Mouse (Mus musculus) gastrocnemius, adult 18-20 months (tissue): ENCODE measurements at regions not wholly inside any gene's neighbourhood (a gene's known extent, or its start where the extent isn't known, plus 50 kb on each side); places are given as distances from the start of the nearest gene placed in this dataset.

Experiments
- DNase-seq: peaks from one replicate; pipeline ENCODE4 v3.0.0; 2021; ENCODE audit warnings: low spot score

DNA sequence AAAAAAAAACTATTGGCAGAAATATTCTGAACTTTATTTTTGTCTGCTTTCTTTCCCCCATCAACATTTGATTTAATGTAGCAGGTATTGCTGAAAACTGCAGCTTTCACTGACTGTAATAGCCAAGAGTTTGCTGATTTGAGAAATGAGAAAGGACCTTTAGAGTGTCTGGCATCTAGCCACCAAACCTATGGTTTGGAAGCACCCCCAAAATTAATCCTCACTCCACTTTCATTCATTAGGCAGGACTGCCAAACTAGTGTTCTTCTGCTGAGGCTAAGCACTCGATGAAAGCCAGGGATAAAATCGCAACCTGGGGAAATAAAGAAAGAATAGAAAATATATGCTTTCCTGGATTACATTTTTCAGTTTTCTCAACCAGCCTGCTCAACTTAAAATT, 320.4 kb downstream of the Atp6ap1l start:
- no peak for DNase-seq

DNA sequence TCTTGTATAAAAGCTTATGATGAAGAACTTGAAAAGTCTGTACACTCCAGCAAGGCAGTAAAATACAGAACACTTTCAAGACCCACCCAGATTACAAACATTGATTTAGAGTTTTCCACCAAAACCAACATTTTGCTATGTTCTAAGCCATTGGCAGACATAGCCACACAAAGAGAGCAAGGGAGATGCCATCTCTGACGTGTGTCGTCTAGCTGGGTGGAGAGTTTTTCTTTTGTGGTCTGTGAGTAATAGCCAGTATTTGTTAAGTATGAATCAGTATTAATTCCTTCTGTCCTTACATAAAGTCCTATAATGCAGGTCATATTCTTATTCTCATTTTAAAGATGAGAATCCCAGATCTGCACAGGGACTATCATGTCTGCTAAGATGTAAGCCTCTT, 329.8 kb downstream of the Atp6ap1l start:
- DNase-seq: no peak

DNA sequence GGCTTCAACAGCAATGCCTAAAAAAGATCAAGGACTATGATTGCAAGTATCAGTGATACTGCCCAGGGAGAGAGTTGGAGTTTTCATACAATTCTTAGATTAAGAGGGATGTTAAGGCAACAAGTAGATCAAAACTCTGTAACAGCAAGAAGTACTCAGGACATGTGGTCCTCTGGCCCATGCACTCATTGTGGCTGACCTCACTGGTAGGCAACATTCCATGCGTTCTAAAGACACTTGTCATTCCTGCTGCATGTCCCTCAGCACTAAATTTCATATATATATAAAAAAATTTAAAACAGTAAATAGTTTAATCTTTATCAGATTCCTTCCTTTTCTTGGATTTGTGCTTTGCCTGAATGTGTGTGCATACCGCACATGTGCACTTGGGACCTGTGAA, 332.6 kb downstream of the Atp6ap1l start:
- no peak for DNase-seq

DNA sequence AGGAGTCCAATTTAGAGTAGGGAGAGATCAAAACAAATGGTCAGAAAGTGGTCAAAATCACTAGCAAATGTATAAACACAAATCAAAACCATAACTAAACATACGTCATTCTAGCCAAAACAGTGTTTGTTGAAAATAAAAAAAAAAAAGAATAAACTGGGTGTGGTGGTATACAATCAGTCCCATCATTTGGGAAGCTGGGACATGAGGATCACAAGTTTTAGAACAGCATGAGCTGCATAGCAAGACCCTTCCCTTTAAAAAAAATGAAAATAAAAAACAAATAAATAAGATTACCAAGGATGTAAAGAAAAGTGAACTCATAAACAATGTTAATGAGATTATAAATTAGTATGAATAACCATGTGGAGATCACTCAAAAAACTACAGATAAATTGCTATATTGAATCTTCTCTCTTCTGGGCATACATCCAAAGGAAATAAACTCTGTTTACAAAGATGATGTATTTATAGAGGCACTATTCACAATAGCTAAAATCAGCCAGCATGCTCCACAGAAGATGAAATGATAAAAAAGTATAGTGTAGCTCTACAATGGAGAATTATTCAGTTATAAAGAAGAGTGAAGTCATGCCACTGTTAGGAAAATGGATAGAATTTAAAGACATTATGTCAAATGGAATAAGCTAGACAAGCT, 341.8 kb downstream of the Atp6ap1l start:
- no peak for DNase-seq

GRCm38 (mm10) chr13:90560095-90560494, 345.1 kb downstream of the Atp6ap1l start:
- DNase-seq: no peak

GRCm38 (mm10) chr13:90559481-90559880, 345.7 kb downstream of the Atp6ap1l start:
- no peak for DNase-seq

DNA sequence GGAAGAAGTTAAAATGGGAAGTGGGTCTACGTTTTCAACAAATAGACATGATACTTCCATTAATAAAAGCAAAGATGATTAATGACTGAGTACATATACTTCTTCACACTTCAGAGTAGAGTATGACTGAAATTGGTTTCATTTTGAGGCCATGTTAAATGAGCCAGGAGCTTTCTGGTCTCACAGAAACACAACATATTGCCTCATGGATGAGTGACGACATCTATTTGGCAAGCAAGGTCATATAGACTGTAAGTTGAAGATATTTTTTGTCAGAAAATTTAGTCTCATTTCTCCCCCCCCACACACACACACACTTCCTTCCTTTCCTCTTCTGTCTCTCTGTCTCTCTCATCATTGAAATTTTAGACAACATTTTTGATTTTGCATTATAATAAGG, 354.0 kb downstream of the Atp6ap1l start:
- no peak for DNase-seq

- DNase-seq: no peak
These were observed 358.7 kb downstream of the Atp6ap1l start for GRCm38 (mm10) chr13:90546288-90547035.

- no peak for DNase-seq
These were observed 359.3 kb downstream of the Atp6ap1l start for GRCm38 (mm10) chr13:90545816-90546215.

GRCm38 (mm10) chr13:90537525-90537924, 367.6 kb downstream of the Atp6ap1l start:
- DNase-seq: no peak

- no peak for DNase-seq
These were observed 378.2 kb downstream of the Atp6ap1l start for GRCm38 (mm10) chr13:90526998-90527397.

GRCm38 (mm10) chr13:90525801-90526200, 379.4 kb downstream of the Atp6ap1l start:
- no peak for DNase-seq

DNA sequence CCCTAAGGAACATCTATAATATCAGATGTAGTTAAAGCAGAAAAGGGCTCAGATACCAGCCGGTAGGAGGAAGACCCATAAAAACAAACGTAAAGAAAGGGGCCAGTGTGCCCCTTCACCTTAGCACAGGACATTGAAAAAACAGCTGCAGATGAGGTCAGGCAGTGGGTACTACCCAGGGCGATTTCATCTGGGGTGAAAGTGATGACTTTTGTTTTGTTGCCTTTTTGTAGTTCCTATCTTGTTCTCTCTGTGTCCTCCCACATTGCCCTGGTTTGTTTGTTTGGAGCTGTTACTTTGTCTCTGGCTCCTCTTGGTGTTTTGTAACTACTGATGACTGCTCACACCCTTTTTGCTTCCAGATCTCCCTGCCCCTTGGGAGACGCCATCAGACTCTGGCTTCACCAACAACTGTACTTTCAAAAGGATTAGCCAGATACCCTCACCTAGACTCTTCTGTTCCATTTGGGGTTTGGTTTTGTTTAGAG, 383.4 kb downstream of the Atp6ap1l start:
- peak; percentile 15 for DNase-seq

DNA sequence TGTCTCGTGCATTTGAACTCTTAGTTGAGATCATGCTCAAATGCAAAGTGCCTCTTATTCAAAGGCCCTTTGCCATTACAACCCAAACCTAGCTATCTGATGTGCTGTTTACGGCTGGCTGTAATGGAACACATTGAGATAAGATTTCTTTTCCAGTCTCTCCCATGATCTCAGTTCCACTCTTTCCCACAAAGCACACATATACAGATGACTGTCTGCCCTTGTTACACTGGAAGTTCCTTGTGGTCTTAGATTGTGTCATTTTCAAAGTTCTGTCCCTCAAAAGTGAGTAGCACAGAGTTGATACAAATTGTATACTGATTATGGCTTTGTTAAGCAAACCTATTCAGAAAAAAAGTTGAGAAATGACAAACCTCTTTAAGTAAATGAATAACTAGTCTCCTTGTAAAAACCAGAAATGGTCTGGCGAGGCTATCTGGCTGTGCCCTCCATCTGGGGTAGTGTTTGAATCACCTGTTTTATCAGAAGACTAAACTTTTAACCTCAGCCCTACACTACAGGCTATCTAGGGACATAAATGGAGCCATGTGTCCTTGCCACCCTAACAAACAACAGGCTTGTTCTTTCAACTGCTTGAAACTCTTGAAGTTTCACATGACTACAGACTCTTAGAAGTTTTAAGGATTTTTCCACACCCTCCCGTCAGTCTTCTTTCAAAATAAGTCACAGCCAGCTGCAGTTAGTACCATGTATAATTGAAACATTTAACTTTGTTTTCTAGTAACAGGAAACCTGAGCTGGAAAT, 384.0 kb downstream of the Atp6ap1l start:
- DNase-seq: no peak

- DNase-seq: peak; percentile 86
These were observed 389.2 kb downstream of the Atp6ap1l start for GRCm38 (mm10) chr13:90515773-90516503.

GRCm38 (mm10) chr13:90513867-90514266, 391.3 kb downstream of the Atp6ap1l start:
- no peak for DNase-seq

DNA sequence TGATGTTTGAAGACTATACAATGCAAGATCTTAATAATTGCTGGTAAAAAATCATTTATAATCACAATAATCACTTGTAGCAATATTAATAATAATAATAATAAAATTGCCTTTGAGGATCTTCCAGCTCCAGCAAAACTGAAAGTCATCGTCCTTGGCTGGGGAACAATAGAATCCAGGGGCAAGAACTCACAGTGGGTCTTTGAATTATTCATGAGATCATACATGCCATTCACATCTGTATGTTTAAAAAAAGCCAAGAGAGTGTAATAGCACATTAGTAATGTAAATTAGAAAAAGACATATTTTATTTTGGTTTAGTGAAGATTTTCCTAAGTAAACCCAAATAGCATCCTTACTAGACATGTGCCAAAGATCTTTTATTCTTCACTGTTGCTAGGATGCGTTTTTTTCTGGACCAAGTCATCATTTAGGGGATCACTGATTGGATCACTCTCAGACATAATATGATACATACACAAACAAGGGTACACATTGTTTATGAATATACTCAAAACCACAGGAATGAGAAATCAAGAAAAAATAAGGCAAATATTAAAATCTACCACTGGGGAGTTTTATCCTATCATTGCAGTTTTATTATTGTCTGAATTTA, 392.3 kb downstream of the Atp6ap1l start:
- DNase-seq: no peak

- no peak for DNase-seq
These were observed 394.7 kb downstream of the Atp6ap1l start for GRCm38 (mm10) chr13:90510479-90510878.

- DNase-seq: no peak
These were observed 402.0 kb downstream of the Atp6ap1l start for GRCm38 (mm10) chr13:90503188-90503587.

DNA sequence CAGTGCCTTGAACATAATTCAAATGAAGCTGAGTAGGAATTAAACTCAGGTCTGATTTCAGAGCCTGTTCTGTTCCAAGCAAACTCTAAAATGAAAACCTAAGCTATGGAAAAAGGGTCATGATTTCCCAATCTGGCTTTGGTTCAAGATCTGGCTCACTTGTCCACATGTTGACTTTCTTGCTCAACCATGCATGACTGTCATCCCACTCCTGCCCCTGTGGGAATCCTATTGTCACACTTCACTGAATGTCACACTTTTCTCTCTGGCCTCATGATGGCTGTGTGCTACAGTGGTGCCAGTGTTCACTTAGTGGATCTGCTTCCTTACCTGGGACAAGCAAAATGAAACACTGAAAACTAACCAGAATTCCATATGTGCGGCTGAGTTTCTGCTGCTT, 403.0 kb downstream of the Atp6ap1l start:
- DNase-seq: no peak

GRCm38 (mm10) chr13:90498978-90499377, 406.2 kb downstream of the Atp6ap1l start:
- DNase-seq: no peak
